Mouse (Mus musculus) heart, postnatal 4 days (tissue): ENCODE results near the gene Pde4a. TPM values are rescaled to one million over a fixed set of nuclear protein-coding genes. Genes with fewer than 3 reads are reported as not detected.
"Not testable (repeated sequence)": the region's sequence is repeated elsewhere in the genome, so short reads cannot be mapped to it uniquely, and the experiment has no call there.

ENCODE experiments used
- DNase-seq: peaks from one replicate; pipeline ENCODE4 v3.0.0; 2021
- total RNA-seq, 2 experiments: library from RNA; stranded (reverse); gene quantifications; 2 replicates each; pipeline ENCODE4 v1.2.3; 2021

Pde4a gene
- total RNA-seq, 2 experiments from 2014 or later, result 18.7 to 21.1 TPM

- DNase-seq, result no peak
These were observed 79.6 kb downstream of the Pde4a start for GRCm38 (mm10) chr9:21245113-21245487.

- DNase-seq, result no peak
These were observed 80.8 kb downstream of the Pde4a start for GRCm38 (mm10) chr9:21246342-21246741.

DNA sequence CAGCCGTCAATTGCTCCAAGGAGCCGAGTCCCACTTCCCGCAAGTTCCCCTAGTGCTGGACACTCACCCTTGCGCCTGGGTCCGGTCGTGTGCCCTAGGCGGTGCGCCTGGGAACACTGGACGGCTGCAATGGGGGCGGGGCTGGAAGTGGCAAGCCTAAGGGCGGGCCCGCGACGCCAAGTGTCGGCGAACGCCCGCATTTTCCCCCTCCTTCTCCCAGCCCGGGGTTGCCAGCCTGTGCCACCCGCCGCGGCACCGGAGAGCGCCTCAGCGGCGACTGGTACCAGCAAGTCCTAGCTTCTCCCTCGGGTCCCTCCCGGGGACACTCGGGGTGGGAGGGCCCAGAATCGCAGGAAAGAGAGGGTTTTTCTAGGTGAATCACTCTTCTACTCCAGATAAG is 82.8 kb downstream of the Pde4a start, which contains the start of gene S1pr5:
Gene S1pr5, minus strand, starts transcription at position 118 of the 400 bp plus-strand sequence.
- peak; percentile 55 for DNase-seq

- DNase-seq, result no peak
These were observed 84.4 kb downstream of the Pde4a start for GRCm38 (mm10) chr9:21249629-21250508.

DNA sequence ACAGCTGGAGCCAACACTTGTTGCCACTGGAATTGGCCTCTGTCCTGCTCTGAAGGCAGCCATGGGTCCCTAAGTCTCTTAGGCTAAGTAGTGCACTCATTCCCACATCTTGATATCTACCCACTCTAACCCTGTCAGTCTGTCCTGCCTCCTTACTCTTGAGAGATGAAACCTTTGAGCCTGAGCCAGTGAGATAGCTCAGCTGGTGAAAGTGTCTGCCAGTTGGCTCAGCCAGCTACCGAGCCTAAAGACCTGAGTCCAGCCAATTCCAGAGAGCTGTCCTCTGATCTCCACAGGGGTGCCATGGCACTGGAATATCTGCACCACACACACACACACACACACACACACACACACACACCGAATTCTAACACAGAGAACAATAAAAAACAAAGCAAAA is 85.0 kb downstream of the Pde4a start:
- DNase-seq, result no peak

- no peak for DNase-seq
These were observed 85.7 kb downstream of the Pde4a start for GRCm38 (mm10) chr9:21251116-21251735.

DNA sequence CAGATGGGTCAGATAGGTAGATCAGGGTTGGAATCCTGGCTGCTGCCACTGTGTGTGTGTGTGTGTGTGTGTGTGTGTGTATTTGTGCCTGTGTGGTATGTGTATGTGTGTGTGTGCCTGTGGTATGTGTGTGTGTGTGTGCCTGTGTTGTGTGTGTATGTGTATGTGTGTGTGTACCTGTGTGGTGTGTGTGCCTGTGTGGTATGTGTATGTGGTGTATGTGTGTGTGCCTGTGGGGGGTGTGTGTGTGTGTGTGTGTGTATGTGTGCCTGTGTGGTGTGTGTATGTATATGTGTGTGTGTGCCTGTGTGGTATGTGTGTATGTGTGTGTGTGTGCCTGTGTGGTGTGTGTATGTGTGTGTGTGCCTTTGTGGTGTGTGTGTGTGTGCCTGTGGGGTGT is 89.2 kb downstream of the Pde4a start:
- no peak for DNase-seq

DNA sequence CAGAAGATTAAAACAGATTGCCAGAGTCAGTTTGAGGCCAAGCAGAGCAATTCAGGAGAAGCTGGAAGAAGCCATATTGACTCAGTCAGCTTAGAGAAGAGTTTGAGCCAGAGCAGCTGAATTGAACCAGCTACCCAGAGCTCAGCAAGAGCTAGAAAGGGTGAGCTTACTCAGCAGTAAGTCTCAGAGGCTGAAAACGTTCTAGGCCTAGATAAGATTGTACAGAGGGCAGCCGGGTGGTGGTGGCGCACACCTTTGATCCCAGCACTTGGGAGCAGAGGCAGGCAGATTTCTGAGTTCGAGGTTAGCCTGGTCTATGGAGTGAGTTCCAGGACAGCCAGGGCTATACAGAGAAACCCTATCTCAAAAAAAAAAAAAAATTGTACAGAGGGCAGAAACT is 90.8 kb downstream of the Pde4a start:
- DNase-seq, result not testable (repeated sequence)

DNA sequence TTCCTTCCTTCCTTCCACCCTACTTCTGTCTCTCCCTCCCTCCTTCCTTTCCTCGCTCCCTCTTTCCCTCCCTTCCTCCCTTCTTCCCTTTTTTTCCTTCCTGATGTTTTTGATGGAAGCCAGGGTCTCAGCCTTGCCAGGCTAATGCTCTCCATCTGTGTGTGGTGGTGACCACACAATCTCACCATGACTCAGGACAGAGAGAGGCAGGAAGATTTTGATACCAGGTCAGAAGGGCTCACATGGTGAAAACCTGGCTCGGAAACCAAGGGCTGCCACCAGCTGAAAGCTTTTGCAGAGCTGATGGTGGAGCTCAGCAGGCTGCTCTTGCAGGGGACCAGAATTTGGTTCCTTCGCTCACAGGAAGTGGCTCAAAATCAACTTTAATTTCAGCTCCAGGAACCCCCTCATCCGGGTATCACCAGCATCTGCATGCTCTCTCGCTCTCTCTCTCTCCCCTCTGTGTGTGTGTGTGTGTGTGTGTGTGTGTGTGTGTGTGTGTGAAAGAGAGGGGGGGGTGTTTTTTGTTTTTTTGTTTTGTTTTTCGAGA is 95.1 kb downstream of the Pde4a start:
- no peak for DNase-seq

DNA sequence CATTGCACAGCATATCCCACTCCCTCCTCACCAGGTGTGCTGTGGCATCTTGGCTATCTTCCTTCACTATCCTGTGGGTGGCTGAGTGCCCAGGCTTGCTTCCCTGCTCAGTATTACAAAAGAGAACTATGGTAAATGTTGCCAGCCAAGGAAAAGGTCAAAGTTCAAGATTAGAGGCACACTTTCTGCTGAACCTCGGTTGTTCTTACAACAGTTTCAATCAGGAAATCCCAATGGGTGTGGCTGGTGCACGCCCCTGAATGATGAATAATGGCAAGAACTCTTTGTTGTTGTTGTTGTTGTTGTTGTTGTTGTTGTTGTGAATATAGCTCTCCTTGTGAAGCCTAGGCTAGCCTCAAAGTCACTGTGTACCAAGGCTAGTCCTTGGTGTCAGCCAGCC is 96.3 kb downstream of the Pde4a start:
- DNase-seq, result no peak

Other genes with a start within 250 kb of the Pde4a start
- gene Dnmt1, start 205.8 kb upstream of the Pde4a start, total RNA-seq, result 10 to 100 TPM; 66.7 to 68.2 TPM
- 10 to 100 TPM in 1 of 2 experiments, 1 to 10 TPM in 1; 8.4 to 11.1 TPM for gene S1pr2, start 188.9 kb upstream of the Pde4a start, total RNA-seq
- 10 to 100 TPM; 85.7 to 98.0 TPM for gene Mrpl4, start 163.0 kb upstream of the Pde4a start, total RNA-seq
- gene Icam1, start 149.7 kb upstream of the Pde4a start, total RNA-seq, result 1 to 10 TPM; 8.0 to 8.5 TPM
- under 1 TPM; 0.27 to 0.93 TPM for gene Icam4, start 136.3 kb upstream of the Pde4a start, total RNA-seq
- not detected for gene Icam5, start 133.6 kb upstream of the Pde4a start, total RNA-seq
- gene Zglp1, start 98.6 kb upstream of the Pde4a start, total RNA-seq, result not detected
- gene Gm49373, start 92.6 kb upstream of the Pde4a start, total RNA-seq, result under 1 TPM; 0.14 to 0.23 TPM
- gene Fdx1l, start 92.1 kb upstream of the Pde4a start, total RNA-seq, result 10 to 100 TPM; 34.1 to 35.5 TPM
- gene Gm38431, start 73.7 kb upstream of the Pde4a start, total RNA-seq, result 1 to 10 TPM in 1 of 2 experiments, under 1 TPM in 1; 0.64 to 2.2 TPM
- 10 to 100 TPM; 44.4 to 48.9 TPM for gene Raver1, start 73.7 kb upstream of the Pde4a start, total RNA-seq
- 1 to 10 TPM; 7.7 to 8.2 TPM for gene Tyk2, start 34.5 kb upstream of the Pde4a start, total RNA-seq
- 100 to 1,000 TPM; 145 to 158 TPM for gene Cdc37, start 15.7 kb upstream of the Pde4a start, total RNA-seq
- gene Keap1, start 73.6 kb downstream of the Pde4a start, total RNA-seq, result 10 to 100 TPM; 33.7 to 37.7 TPM
- under 1 TPM; 0.17 to 0.29 TPM for gene S1pr5, start 82.7 kb downstream of the Pde4a start, total RNA-seq
- gene Atg4d, start 99.6 kb downstream of the Pde4a start, total RNA-seq, result 10 to 100 TPM; 53.1 to 59.1 TPM
- 10 to 100 TPM; 18.5 to 21.0 TPM for gene Kri1, start 122.3 kb downstream of the Pde4a start, total RNA-seq
- gene Cdkn2d, start 125.7 kb downstream of the Pde4a start, total RNA-seq, result 10 to 100 TPM; 49.5 to 54.6 TPM
- not detected for gene Ap1m2, start 146.6 kb downstream of the Pde4a start, total RNA-seq
- gene Slc44a2, start 155.0 kb downstream of the Pde4a start, total RNA-seq, result 10 to 100 TPM; 63.4 to 65.0 TPM
- 10 to 100 TPM; 79.5 to 80.1 TPM for gene Ilf3, start 202.2 kb downstream of the Pde4a start, total RNA-seq
- gene Qtrt1, start 246.1 kb downstream of the Pde4a start, total RNA-seq, result 10 to 100 TPM; 11.3 to 13.3 TPM